Mouse (Mus musculus): ENCODE measurements around the gene Cyld. TPM values are rescaled to one million over a fixed set of nuclear protein-coding genes. Genes with fewer than 3 reads are reported as not detected.
A peak's percentile ranks its signal among the peaks of the same experiment; 100 is the strongest.

Gene Cyld
- polyA plus RNA-seq, 1 experiment from 2014 or later = 19.2 TPM

DNA sequence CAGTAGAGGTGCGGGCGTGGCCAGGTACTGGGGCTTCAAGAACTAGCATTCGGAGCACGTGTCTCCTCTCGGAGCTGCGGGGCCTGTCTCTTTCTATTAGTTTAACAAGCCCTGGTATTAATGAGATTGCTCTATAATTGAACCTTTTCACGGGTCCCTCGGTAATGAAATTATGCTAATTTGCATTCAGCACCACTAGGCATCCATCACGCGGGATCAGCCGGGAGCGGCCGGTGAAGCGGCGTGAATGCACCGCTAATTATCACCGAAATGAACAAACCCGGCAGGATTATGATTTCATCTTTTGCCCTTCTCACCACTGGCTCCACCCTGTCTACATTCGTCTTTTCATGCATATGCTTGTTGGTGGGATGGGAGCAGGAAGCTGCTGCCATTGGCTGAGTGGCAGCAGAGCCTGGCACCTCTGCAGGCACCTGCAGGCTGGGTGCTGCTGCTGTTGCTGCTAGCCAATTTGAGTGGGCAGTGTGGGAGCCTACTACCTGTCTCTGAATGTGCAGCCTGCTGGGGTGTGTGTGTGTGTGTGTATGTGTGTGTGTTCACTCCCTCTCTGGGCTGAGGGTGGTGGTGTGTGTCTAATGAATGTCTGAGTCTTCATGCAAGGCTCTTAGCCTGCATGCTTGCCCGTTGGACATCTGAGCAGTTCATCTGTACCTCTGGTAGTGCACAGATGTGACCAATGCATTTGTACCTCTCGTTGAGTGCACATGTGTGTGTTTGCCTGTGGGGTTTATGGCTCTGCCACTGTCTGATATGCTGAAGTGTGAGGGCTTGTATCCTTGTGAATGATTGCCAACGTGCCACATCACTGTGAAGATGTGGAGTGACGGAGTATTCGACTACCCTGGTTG lies 97.2 kb downstream of the Cyld start:
- H3K9ac ChIP-seq = no peak overlapping the region; the same call in 1 of the 2 replicates
- DNase-seq (ENCODE audit: low spot score) = peak; percentile 73

DNA sequence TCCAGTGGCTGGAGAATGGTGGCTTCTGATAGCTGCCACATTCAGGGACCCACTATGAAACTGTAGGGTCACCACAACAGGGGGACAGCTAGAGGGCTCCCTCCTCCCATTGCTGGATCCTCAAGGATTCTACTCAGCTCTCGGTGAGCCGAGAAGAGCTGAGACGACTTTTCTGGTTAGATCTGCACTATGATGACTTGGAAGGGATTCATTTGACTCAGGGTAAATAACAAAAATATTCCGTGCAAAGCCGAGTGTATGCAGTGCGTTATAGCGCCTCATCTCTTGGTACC lies 97.7 kb downstream of the Cyld start:
- no peak overlapping the region for H3K9ac ChIP-seq
- 68% methylated on average over 7 of the region's 7 CpGs for WGBS
- no peaks in the 10 kb centered on the region for H3K9me3 ChIP-seq (ENCODE audit: control insufficient read depth, low read length)
- no peaks in the 10 kb centered on the region for H3K36me3 ChIP-seq (replicated peaks; ENCODE audit: control insufficient read depth, insufficient read depth)
- ATAC-seq (ENCODE audit: low FRiP score) = peak; percentile 18; the same call in 1 of the 2 replicates
- peak overlapping the region; percentile 69 for H3K27ac ChIP-seq
- H3K4me1 ChIP-seq (replicated peaks; ENCODE audit: control insufficient read depth, insufficient read depth, low read length) = peaks cover 19% of the 10 kb centered on the region; the same call in 1 of the 2 replicates
- peak; percentile 49 for DNase-seq (ENCODE audit: low spot score)
- no peaks in the 10 kb centered on the region for H3K27me3 ChIP-seq (ENCODE audit: control insufficient read depth, insufficient read depth, low read length)
- no peak overlapping the region for H3K4me3 ChIP-seq (replicated peaks; ENCODE audit: low read length)
- no peak overlapping the region for H3K4me2 ChIP-seq (replicated peaks)

More for the DNA sequence above, 97.2 kb downstream of the Cyld start:
- ATAC-seq (ENCODE audit: low FRiP score) = peak; percentile 74
- Histone ChIP-seq H3K4me3 (replicated peaks; ENCODE audit: low read length) (no peak overlapping the region), H3K36me3 (replicated peaks; ENCODE audit: control insufficient read depth, insufficient read depth) (no peaks in the 10 kb centered on the region), H3K9me3 (ENCODE audit: control insufficient read depth, low read length) (no peaks in the 10 kb centered on the region), H3K27me3 (ENCODE audit: control insufficient read depth, insufficient read depth, low read length) (no peaks in the 10 kb centered on the region), H3K4me2 (replicated peaks) (peak overlapping the region; percentile 40), H3K4me1 (replicated peaks; ENCODE audit: control insufficient read depth, insufficient read depth, low read length) (peaks cover 19% of the 10 kb centered on the region; the same call in 1 of the 2 replicates), H3K27ac (peak overlapping the region; percentile 69)
- 34% methylated on average over 24 of the region's 24 CpGs for WGBS

DNA sequence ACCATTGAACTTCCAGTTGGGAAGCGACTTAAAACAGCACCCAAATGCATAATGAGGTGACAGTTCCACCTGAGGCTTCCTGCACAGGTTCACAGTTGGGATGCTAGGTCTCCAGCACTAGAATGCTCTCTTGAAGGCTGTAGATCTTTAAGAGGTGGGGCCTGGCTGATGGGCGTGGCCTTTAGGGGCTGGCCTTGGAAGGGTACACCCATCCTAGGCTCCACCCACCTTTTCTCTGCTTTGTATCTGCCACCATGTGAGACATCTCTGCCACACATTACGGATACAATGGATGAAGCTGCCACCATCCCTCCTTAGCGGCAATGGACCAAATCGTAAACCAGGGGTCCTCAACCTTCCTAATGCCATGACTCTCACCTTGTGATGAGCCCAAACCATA lies 99.1 kb downstream of the Cyld start:
- Histone ChIP-seq H3K27me3 (ENCODE audit: control insufficient read depth, insufficient read depth, low read length) (no peaks in the 10 kb centered on the region), H3K9ac (no peak overlapping the region), H3K9me3 (ENCODE audit: control insufficient read depth, low read length) (no peaks in the 10 kb centered on the region), H3K4me1 (replicated peaks; ENCODE audit: control insufficient read depth, insufficient read depth, low read length) (peaks cover 19% of the 10 kb centered on the region; the same call in 1 of the 2 replicates), H3K4me3 (replicated peaks; ENCODE audit: low read length) (no peak overlapping the region), H3K4me2 (replicated peaks) (no peak overlapping the region), H3K27ac (no peak overlapping the region), H3K36me3 (replicated peaks; ENCODE audit: control insufficient read depth, insufficient read depth) (no peaks in the 10 kb centered on the region)
- DNase-seq (ENCODE audit: low spot score) (no peak), ATAC-seq (ENCODE audit: low FRiP score) (no peak)
- WGBS = 91% methylated on average over 5 of the region's 5 CpGs

DNA sequence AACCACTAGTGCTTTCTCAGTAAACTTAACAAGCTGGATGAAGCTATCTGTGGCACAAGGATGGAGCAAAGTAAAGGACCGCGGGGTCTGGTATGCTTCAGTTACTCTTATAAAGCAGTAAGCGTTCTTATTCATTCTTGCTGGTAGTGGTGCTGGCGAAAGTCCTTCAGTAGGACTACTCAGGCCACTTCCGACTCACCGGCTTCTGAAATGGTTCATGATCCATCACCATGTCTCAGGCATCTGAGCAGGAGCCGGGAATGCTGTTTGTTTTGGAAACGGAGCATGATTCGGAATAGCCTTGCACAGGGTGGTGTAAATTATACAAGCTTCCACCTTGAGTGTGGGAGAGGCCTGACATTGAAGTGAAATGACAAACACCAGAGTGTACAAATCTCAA lies 99.8 kb downstream of the Cyld start:
- Histone ChIP-seq H3K4me2 (replicated peaks) (no peak overlapping the region), H3K9me3 (ENCODE audit: control insufficient read depth, low read length) (no peaks in the 10 kb centered on the region), H3K9ac (no peak overlapping the region), H3K4me1 (replicated peaks; ENCODE audit: control insufficient read depth, insufficient read depth, low read length) (peaks cover 19% of the 10 kb centered on the region; the same call in 1 of the 2 replicates), H3K27me3 (ENCODE audit: control insufficient read depth, insufficient read depth, low read length) (no peaks in the 10 kb centered on the region), H3K36me3 (replicated peaks; ENCODE audit: control insufficient read depth, insufficient read depth) (no peaks in the 10 kb centered on the region), H3K27ac (no peak overlapping the region), H3K4me3 (replicated peaks; ENCODE audit: low read length) (no peak overlapping the region)
- no peak for ATAC-seq (ENCODE audit: low FRiP score)
- no peak for DNase-seq (ENCODE audit: low spot score)
- 93% methylated on average over 9 of the region's 9 CpGs for WGBS

Other genes starting within 250 kb of the Cyld start
- gene Nkd1, start 175.7 kb upstream of the Cyld start, polyA plus RNA-seq (2014; fragmentation: Nextera tagmentation; extraction: Ambion mirVana) = 45.3 and 57.6 TPM in 2 replicates
- 1.4 and 1.7 TPM in 2 replicates for gene Snx20, start 60.9 kb upstream of the Cyld start, polyA plus RNA-seq (2014; fragmentation: Nextera tagmentation; extraction: Ambion mirVana)
- gene Nod2, start 49.7 kb upstream of the Cyld start, polyA plus RNA-seq (2014; fragmentation: Nextera tagmentation; extraction: Ambion mirVana) = 0.07 and 0.10 TPM in 2 replicates

Data from hindbrain, embryonic 14.5 days (tissue).